Mouse (Mus musculus): ENCODE measurements around the gene Stox1. TPM values are rescaled to one million over a fixed set of nuclear protein-coding genes. Genes with fewer than 3 reads are reported as not detected.
"Not testable (repeated sequence)": the region's sequence is repeated elsewhere in the genome, so short reads cannot be mapped to it uniquely, and the experiment has no call there.

Gene Stox1
- under 1 TPM; 0.49 to 0.68 TPM for total RNA-seq (2021)
- long read RNA-seq, experiment 1, partial matches to known transcripts: 1 of 1 reads
- long read RNA-seq, experiment 1, other reads (novel, unspliced or antisense): 0 of 1 reads
- long read RNA-seq, experiment 2: 0 reads

GRCm38 (mm10) chr10:62725771-62726687, at the start of gene Stox1:
Stox1 (minus strand) TSS chr10:62726128.
- DNase-seq: peak; percentile 64

- DNase-seq: no peak
Observed at GRCm38 (mm10) chr10:62750781-62751180, 24.9 kb upstream of the Stox1 start.

DNA sequence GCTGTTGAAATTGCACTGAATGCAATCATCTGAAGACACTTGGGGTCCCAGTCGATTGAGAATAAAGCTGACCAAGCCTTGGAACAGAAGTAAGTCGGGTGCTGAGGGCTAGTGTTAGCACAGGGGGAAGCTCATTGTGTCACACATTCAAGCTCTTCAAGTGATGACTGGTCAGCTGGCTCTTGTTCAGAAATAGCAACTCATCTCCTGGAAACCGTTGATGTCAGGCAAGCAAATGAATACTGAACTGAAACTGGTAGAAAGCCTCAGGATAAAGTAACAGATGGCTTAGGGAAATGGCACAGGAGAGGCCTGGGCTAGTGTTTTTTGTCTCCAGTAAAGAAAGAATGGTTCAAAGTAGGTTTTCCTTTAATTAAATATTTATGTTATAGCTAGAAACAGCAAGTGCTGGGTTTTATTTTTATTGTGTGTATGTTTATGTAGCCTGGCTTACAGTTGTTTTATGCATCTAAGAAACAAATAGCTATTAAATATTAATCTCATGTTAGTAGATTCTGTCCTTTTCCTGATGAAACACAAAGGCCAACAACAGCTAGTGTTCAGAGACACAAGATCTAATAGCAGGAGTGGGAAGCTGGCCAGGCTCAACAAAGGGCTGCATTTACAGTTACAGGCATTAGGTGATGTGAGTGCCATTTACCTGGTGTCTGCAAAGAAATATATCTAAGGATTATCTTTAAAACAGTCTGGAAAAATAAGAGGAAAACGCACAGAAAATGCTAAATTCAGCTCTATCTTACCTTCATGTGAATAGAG, 14.2 kb upstream of the Stox1 start:
- DNase-seq: no peak

DNA sequence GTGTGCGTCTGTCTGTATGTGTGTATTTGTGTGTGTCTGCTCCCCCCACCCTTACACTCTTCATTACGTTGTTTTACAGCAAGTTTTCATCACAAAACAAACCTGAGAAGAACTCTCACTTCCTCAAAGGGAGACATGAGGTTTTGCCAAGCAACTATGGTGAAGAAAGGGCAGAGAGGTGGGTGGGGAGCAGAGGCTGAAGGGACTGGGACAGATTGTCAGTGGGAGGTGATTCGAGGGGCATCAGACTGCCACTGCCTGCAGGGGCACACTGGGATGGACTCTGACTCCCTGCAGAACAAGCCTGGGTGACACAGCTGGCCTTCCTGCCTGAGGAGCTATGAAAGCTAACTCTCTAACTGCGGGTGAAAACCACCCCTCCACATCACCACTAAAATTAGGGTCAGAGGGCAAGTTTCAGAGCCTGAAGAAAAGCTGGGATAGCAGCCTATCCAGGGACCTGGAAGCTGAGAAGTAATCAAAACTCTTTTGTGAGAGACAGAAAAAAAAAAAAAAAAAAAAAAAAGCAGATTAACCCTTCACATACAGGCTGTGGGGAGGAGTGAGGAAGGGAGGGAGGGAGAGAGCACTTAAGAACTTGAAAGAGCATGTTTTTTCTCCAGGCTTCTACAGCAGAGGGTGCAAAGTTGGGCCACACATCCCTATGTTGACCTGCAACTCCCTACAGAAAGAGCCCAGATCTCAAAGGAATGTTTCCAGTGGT, 11.2 kb upstream of the Stox1 start:
- DNase-seq: no peak

DNA sequence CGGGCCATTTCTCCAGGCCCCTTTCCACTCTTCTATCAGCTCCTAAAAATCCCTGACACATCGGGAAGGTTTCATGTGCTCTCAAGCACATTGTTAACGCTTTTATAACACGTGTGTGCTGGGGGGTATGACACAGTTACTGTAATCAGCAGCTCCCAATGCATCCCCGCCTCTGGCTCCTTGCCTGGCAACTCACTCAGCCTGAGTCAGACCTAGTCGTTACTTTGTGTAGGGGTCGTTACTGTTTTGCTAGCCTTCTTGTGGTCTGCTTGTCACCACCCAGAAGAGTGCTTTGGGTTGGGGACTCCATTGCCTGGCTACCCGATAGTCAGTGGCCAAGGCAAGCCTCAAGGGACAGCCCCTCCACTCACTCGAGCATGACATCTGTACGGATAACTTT, 4.9 kb upstream of the Stox1 start:
- DNase-seq: no peak

GRCm38 (mm10) chr10:62724936-62725335, 992 bp downstream of the Stox1 start:
- DNase-seq: no peak

GRCm38 (mm10) chr10:62722701-62723100, 3.2 kb downstream of the Stox1 start:
- no peak for DNase-seq

DNA sequence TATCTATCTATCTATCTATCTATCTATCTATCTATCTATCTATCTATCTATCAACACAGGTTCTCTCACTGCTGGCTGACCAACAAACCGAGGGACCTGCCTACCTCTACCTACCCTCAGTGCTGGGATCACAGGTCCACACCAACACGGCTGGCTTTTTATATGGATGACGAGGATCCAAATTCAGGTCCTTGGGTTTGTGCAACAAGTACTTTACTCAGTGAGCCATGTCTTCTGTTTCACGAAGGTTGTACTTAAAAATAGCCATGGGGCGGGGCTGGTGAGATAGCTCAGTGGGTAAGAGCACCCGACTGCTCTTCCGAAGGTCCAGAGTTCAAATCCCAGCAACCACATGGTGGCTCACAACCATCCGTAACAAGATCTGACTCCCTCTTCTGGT, 5.4 kb downstream of the Stox1 start:
- DNase-seq: not testable (repeated sequence)

DNA sequence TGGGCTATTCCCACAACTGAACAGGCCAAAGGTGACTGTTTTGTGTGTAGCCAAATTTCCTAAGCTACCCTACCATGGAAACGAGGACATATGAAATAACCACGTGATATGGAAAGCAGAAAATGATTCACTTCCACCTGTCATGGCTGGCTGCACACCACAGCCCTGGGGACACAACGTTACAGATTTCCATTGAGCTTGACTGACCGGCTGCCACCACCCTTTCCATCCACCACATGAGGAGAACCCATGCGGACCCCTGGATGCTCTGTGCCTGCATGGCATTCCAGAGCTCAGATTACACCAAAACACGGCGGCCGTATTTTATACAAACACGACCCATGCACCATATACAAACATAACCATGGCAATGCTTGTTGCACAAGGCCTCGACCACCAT, 12.5 kb downstream of the Stox1 start:
- DNase-seq: no peak

DNA sequence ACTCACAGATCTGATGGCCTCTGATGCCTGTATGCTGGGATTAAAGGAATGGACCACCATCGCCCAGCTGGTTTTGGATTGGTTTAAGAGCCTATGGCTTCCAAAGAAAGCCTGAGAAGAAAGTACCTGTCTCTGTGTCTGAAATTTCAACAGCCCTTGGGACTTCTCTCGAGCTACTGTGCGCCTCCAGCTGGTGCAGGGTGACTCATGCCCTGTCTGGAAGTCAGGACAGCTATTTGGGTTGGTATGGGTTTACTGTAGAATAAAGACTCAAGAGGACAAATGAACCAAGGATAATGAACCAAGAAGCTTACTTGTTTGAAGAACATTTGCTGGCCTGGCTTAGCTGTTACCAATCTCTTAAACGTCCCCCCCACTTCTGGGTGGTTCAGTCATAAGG, 22.3 kb downstream of the Stox1 start:
- DNase-seq: no peak

DNA sequence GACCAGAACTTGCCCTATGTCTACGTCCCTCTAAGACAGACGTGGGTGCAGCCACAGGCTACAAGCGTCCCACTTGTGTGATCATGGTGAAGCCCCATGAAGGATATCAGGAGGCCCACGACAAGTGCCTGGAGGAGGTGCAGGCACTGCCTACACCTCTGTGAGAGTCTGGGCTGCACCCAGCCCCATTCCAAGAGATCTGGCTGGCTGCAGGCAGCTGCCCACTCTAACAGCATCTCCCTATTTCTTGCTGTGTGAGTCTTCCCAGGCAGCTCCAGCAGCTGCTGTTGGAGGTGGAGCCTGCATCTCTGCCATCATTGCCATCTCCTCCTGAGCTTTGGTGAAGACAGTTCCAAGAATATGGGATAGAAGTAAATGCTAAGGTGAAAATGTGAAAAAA, 23.5 kb downstream of the Stox1 start:
- DNase-seq: no peak

GRCm38 (mm10) chr10:62692771-62693170, 33.2 kb downstream of the Stox1 start:
- no peak for DNase-seq

DNA sequence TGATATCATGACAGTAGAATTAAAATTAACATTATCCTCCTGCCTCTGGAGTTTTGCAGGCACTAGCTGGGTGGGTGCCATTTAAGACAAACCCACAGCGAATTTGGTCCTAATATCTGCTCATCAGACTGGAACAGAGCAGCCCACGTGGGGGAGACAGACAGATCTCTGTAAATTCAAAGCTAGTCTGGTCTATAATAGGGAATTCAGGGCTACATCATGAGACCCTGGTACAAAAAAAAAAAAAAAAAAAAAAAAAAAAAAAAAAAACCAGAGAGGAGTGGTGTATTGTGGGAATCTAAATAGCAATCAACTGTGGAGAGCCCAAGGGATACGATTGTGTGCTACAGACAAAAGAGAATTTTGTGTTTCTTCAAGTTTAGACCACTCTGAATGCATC, 33.7 kb downstream of the Stox1 start:
- DNase-seq: no peak

DNA sequence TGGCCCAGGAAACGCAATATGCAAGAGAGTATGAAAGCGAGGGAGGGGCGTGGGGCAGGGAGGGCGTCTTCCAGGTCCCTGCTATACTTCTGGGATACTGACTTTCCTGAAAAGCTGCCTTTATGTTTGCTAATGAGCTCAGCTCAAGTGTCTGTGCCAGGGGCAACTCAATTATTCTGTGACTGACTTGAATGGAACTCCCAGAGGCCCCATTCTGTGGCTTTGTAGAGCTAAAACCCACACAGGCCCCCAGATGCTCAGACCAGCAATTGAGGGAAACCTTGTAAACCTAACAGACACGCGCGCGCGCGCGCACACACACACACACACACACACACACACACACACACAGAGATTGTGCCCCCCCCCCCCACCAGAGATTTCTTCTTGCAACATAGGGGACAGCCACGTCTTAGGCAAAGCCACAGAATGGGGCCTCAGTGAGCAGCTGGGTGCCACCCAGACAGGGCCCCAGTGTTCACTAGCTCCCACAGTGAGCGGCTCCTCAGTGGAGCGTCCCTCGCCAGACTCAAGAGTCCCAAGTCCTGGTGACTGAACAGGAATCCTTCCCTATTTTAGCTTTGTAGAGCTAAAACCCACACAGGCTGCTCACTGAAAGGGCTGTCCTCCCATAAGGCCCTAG, 38.8 kb downstream of the Stox1 start:
- no peak for DNase-seq

DNA sequence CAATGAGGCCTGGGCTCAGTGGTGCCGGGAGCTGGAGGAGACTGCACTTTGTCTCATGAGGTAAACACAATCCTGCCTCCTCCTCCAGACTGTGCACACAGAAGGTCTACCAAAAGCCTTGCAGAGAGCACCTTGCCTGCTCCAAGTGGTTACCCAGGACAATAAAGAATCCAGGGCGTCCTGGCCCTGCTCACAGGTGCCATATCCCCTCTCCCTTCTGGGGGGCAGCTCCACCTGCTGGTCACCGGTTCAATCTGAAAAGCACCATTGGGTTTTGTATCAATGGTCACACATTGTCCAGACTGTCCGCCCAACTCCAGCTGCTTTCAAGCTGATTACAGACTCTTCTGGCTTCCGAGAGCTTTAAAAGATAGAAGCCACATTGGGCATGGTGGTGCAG, 42.9 kb downstream of the Stox1 start:
- DNase-seq: no peak

GRCm38 (mm10) chr10:62679833-62680232, 46.1 kb downstream of the Stox1 start:
- DNase-seq: no peak

DNA sequence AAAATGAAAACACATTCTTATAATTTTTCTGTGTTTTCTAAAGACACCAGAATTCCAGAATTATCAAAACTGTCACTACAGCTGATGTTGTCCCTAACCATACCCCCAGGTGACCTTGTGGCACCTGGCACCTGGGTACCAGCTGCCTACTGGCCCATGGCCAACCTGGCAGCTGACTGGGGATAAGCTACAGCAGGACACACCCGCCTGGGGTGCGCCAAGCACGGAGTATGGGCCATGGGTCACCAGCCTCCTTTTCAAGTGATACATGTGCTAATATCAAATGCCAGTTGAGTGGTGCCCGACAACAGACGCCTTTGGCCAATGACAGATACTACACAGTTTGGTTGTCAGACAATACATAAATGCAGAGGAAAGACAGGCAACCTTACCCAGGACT, 48.6 kb downstream of the Stox1 start:
- DNase-seq: no peak

- no peak for DNase-seq
Observed at GRCm38 (mm10) chr10:62676196-62676595, 49.7 kb downstream of the Stox1 start.

DNA sequence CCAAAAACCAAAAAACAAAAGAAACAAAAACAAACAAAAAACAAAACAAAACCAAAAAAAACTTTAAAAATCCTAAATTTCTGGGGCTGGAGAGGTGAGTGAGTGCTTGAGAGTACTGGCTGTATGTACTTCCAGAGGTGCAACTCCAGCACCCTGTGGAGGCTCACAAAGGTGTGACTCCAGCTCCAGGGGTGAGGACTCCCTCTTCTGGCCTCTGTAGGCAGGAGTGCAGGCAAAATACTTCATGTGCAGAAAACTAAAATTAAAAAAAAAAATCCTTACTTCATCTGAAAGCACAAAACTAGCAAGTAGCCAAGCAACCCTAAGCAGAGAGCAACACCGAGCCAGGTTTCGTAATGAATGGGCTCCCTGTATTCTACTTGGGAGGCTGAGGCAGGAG, 53.6 kb downstream of the Stox1 start:
- DNase-seq: no peak

DNA sequence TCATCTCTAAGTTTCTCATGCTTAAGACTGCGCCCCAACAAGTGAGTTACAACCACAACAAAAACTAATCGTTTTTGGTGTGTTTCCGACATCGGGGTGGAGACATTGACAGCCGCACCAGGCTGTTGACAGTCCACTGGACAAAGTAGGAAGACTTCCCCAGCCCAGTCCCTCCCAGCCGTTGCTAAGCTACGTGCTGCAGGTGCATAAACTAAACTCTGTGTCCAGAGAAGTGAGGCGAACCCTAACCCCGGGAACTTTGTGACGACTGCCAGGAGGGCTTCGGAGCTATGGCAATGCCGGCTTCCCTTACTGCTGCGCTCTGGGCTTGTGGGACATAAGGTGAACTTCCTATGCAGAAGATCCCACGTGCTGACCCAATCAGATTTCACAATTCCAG, 56.7 kb downstream of the Stox1 start:
- DNase-seq: no peak

- no peak for DNase-seq
Observed at GRCm38 (mm10) chr10:62668463-62668862, 57.5 kb downstream of the Stox1 start.

GRCm38 (mm10) chr10:62668043-62668442, 57.9 kb downstream of the Stox1 start:
- no peak for DNase-seq
